Mouse (Mus musculus): Measurements from ENCODE around the gene Rps25.

GRCm38 (mm10) chr9:44405011-44405410, 1.9 kb upstream of the Rps25 start:
- TF ChIP-seq GATA1 (IDR thresholded peaks at IDR 0.05; ENCODE audit: borderline replicate concordance, low read length): no peak
- no peak for TF ChIP-seq FLI1 (IDR thresholded peaks at IDR 0.05; ENCODE audit: low read length)

Data from megakaryocyte, embryonic 14.5 days (primary cell).